Mouse (Mus musculus): ENCODE results near the gene Gmfg.

Gene Gmfg

DNA sequence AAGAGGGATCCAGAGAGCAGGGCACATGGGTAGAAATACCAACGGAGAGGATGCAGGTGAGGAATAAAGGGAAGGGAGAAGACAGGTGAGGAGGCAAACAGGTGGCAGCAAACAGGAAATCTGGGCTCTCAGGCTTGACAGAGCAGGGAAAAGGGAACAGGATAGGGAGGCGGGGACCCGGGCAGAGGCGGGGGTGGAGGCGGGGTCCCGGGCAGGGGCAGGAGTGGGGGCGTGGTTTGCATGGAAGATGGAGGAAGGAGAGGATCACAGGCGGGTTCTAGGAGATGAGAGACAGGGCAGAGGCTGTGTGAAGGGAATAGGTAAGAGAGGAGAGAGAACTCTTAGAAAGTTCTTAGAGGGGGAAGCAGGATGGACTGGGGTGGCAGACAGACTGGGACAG is 41.6 kb downstream of the Gmfg start:
- in situ Hi-C loops (cut with MboI; ENCODE audit: low sequenced_read_pairs) = no loop called here

DNA sequence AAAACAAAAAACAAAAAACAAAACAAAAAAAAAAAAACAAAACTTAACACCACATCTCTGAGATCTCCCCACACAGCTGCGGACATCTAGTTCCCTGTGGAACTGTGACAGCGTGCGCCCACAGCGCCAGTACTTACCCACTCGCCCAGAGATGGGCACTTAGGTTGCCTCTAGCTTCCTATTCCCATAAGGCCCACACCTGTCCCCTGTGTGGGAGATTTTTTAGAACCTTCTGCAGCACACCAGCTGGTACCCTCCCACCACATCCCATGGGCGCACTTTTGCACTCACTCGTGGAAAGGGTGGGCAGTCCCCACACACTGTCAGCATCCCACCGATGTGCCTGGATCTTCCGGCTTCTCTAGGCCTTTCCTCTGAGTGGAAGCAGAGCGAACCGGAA is 45.6 kb downstream of the Gmfg start:
- in situ Hi-C loops (cut with MboI; ENCODE audit: low sequenced_read_pairs) = no loop called here

GRCm38 (mm10) chr7:28484192-28484591 is 46.9 kb downstream of the Gmfg start:
- in situ Hi-C loops (cut with MboI; ENCODE audit: low sequenced_read_pairs) = no loop called here

GRCm38 (mm10) chr7:28488030-28488491 is 50.8 kb downstream of the Gmfg start:
- in situ Hi-C loops (cut with MboI; ENCODE audit: low sequenced_read_pairs) = no loop called here

DNA sequence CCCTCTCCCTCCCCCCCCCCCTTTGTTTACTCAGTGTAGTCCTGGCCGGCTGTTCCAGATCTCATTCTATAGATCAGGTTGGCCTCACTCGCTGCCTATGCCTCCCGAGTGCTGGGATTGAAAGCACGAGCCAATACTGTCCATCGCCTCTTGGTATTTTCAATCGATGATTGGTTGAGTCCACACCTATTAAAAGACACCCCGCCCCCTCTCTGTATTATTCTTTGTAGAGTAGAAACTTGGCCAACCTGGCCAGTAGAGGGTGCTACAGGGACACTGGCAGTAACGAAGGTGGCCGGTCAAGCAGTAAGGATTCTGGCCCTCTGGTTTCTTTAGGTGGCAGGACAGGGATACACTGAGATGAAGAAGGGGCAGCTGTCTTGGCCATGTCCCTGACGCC is 53.2 kb downstream of the Gmfg start:
- in situ Hi-C loops (cut with MboI; ENCODE audit: low sequenced_read_pairs) = no loop called here

- in situ Hi-C loops (cut with MboI; ENCODE audit: low sequenced_read_pairs) = no loop called here
Observed at GRCm38 (mm10) chr7:28490903-28491302, 53.7 kb downstream of the Gmfg start.

- in situ Hi-C loops (cut with MboI; ENCODE audit: low sequenced_read_pairs) = no loop called here
Observed at GRCm38 (mm10) chr7:28492310-28492709, 55.1 kb downstream of the Gmfg start.

DNA sequence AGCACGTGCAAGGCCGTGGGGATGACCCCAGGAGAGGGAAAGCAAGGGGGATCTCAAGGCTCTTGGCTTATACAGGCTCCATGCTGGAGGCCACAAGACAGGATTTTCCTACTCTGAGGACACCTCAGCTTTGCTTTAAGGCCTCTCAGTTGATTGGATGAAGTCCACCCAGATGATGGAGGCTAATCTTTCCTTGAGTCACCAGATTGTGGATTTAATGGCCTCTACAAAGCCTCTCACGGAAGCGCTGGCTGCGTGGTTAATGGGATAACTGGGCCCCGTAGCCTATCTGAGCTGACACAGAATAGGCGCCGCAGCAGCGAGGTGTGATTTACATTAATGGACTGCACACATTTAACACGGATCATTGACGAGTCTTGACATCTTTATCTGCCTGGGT is 58.2 kb downstream of the Gmfg start:
- in situ Hi-C loops (cut with MboI; ENCODE audit: low sequenced_read_pairs) = no loop called here

Data from CH12F3 (cell line).